Mouse (Mus musculus) erythroid progenitor cell, adult 5-6 weeks (primary cell): ENCODE measurements around the gene Morc2a. TPM values are rescaled to one million over a fixed set of nuclear protein-coding genes. Genes with fewer than 3 reads are reported as not detected.

Experiments used
- ATAC-seq: replicated peaks from 2 replicates; pipeline ENCODE4 v1.8.0; 2016; ENCODE audit warnings: moderate number of reproducible peaks, mild to moderate bottlenecking, moderate TSS enrichment, inconsistent platforms; ENCODE audit not compliant: poor library complexity, low FRiP score, severe bottlenecking
- total RNA-seq, 2 experiments: library from RNA; stranded (forward) in 1 of 2; stranded (reverse) in 1 of 2; fragments of 150-400 nt in 1 of 2; fragments of 186-747, 209-891 nt in 1 of 2; gene quantifications; 2 replicates each; pipeline versions ENCODE4 v1.2.3 to v1.2.4; 2015 to 2017; ENCODE audit warnings: low replicate concordance in 2 of 2

Gene Morc2a
- total RNA-seq, 2 experiments from 2014 or later, result 5.0 to 9.3 TPM

DNA sequence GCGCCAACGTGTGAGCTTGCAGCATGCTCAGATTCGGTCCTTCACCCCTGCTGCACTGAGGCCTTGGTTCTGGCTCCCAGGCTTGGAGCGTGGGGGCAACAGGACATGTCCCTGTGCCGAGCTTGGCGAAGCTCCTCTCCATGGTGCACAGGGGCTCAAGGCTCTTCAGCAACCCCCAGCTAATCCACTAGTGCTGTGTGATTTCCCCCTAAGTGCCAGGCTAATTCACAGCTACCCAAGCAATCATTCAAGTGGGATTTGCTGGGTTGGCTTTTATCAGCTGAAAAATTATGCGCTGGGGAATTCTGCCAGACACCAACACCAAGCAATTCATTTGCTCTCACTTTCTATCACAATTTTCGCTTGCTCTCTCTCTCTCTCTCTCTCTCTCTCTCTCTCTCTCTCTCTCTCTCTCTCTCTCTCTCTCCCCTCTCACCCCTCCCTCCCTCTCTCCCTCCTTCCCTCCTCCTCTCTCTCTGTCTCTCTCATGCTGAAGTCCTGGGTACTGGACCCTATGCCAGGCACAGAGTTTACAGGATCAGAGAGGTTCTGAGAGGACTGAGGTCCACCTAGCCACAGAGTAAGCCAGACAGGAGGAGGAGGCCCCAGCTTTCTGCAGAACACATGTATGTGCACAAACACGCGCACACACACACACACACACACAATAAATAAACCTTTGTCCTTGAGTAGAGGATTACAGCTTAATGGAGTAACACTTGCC, 76.5 kb downstream of the Morc2a start:
- no peak for ATAC-seq

GRCm38 (mm10) chr11:3727438-3728105, 78.6 kb downstream of the Morc2a start:
- ATAC-seq, result no peak

DNA sequence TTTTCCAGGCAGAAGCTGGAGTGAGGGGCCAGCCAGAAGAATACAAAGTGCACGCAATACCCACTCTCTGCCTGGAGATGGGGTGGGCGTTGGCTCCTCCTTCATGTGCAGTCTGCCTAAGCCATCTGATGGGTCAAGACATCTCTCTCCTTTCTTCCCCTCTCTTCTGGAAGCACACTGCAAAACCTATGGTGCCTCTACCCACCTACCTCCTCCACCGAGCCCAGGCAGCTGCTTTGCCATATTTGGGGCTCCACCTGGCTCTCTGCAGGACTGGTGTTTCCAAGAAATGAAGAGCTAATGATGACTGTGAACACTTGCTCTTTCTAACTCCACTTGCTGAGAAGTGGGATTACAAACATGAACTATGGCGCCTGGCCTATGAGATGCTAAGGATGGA, 82.5 kb downstream of the Morc2a start:
- ATAC-seq, result no peak

GRCm38 (mm10) chr11:3733933-3734636, 85.1 kb downstream of the Morc2a start:
- no peak for ATAC-seq

DNA sequence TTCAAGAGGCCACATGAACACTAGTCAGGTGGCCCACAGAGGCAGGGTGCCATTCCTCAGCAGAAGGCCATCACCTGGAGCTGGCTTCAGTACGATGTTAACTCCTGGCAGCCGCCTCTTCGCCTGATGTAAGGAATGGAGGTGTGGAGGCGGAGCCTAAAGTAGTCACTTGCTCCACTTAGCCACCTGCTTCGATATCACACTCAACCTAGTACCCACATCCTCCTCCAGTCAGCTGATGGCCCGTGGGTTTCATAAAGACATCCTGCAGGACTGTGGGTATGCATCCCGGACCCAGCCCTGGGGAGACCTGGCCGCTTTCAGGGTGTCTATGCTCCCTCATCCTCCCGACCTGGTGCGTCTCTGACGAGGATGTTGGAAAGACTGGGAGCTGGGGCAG, 86.7 kb downstream of the Morc2a start:
- ATAC-seq, result no peak

DNA sequence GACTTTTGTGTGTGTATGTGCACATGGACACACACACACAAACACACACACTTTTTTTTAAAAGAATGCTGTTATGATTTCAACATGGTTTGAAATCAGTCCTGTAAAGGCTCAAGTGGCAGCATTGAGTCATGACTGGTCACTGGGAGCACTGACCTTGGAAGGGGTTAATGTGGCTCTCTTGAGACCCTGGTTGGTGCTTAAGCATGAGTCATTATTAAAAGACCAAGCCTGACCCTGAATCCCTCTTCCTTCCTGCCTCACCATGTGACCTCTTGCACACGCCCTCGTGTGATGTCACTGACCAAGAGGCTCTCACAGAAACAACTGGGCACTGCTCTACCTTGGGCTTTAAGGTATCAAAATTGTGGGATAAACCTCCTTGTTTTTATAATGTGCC, 89.8 kb downstream of the Morc2a start:
- no peak for ATAC-seq

Other genes with a start within 250 kb of the Morc2a start
- gene Limk2, start 240.0 kb upstream of the Morc2a start, total RNA-seq (2015; ENCODE audit: low replicate concordance), result 5.0 and 12.6 TPM in 2 replicates
- 9.1 and 16.8 TPM in 2 replicates for gene Limk2, start 240.0 kb upstream of the Morc2a start, total RNA-seq (2017; ENCODE audit: low replicate concordance)
- 0.72 and 3.4 TPM in 2 replicates for gene Rnf185, start 196.8 kb upstream of the Morc2a start, total RNA-seq (2015; ENCODE audit: low replicate concordance)
- gene Rnf185, start 196.8 kb upstream of the Morc2a start, total RNA-seq (2017; ENCODE audit: low replicate concordance), result 0.23 and 0.77 TPM in 2 replicates
- not detected in 2 replicates for gene Pla2g3, start 160.9 kb upstream of the Morc2a start, total RNA-seq (2015; ENCODE audit: low replicate concordance)
- not detected in 2 replicates for gene Pla2g3, start 160.9 kb upstream of the Morc2a start, total RNA-seq (2017; ENCODE audit: low replicate concordance)
- 1.3 TPM in 1 of 2 replicates, not detected in the other for gene Inpp5j, start 144.4 kb upstream of the Morc2a start, total RNA-seq (2015; ENCODE audit: low replicate concordance)
- not detected in 2 replicates for gene Inpp5j, start 144.4 kb upstream of the Morc2a start, total RNA-seq (2017; ENCODE audit: low replicate concordance)
- gene Selenom, start 134.5 kb upstream of the Morc2a start, total RNA-seq (2015; ENCODE audit: low replicate concordance), result 1.8 TPM in 1 of 2 replicates, not detected in the other
- 3.3 TPM in 1 of 2 replicates, not detected in the other for gene Selenom, start 134.5 kb upstream of the Morc2a start, total RNA-seq (2017; ENCODE audit: low replicate concordance)
- 6.1 TPM in 1 of 2 replicates, not detected in the other for gene Smtn, start 108.6 kb upstream of the Morc2a start, total RNA-seq (2015; ENCODE audit: low replicate concordance)
- 0.39 and 2.9 TPM in 2 replicates for gene Smtn, start 108.6 kb upstream of the Morc2a start, total RNA-seq (2017; ENCODE audit: low replicate concordance)
- gene Osbp2, start 214.7 kb downstream of the Morc2a start, total RNA-seq (2015; ENCODE audit: low replicate concordance), result not detected in 2 replicates
- gene Osbp2, start 214.7 kb downstream of the Morc2a start, total RNA-seq (2017; ENCODE audit: low replicate concordance), result not detected in 2 replicates
- not detected in 2 replicates for gene 4921536K21Rik, start 245.9 kb downstream of the Morc2a start, total RNA-seq (2015; ENCODE audit: low replicate concordance)
- gene 4921536K21Rik, start 245.9 kb downstream of the Morc2a start, total RNA-seq (2017; ENCODE audit: low replicate concordance), result not detected in 2 replicates
- not detected in 2 replicates for gene Dusp18, start 246.0 kb downstream of the Morc2a start, total RNA-seq (2015; ENCODE audit: low replicate concordance)
- not detected in 2 replicates for gene Dusp18, start 246.0 kb downstream of the Morc2a start, total RNA-seq (2017; ENCODE audit: low replicate concordance)